Mouse (Mus musculus) megakaryocyte-erythroid progenitor cell, adult 5-6 weeks (primary cell): Measurements from ENCODE around the gene Fscn2. TPM values are rescaled to one million over a fixed set of nuclear protein-coding genes. Genes with fewer than 3 reads are reported as not detected.

Experiments
- ATAC-seq: replicated peaks from 2 replicates; pipeline ENCODE4 v1.8.0; 2016; ENCODE audit warnings: mild to moderate bottlenecking, inconsistent platforms; ENCODE audit not compliant: severe bottlenecking, poor library complexity, low FRiP score, low TSS enrichment
- total RNA-seq, 2 experiments: library from RNA; stranded (forward) in 1 of 2; stranded (reverse) in 1 of 2; fragments of 200-1000, 215-1000 nt in 1 of 2; fragments of >200 nt in 1 of 2; fragmentation: Nextera tagmentation in 1 of 2; gene quantifications; 2 replicates each; pipeline ENCODE4 v1.2.3; 2014 to 2017

Fscn2 gene
- total RNA-seq (2014; fragmentation: Nextera tagmentation) (not detected in 2 replicates), total RNA-seq (2017) (not detected in 2 replicates)

GRCm38 (mm10) chr11:120361295-120361694, at the start of gene Fscn2:
Gene Fscn2, plus strand, starts transcription at chr11:120361534.
- ATAC-seq = no peak

- no peak for ATAC-seq
Measured at GRCm38 (mm10) chr11:120311561-120311960, 49.8 kb upstream of the Fscn2 start.

- ATAC-seq = no peak
Measured at GRCm38 (mm10) chr11:120312069-120312468, 49.3 kb upstream of the Fscn2 start.

- ATAC-seq = no peak
Measured at GRCm38 (mm10) chr11:120313906-120314685, 47.2 kb upstream of the Fscn2 start.

- no peak for ATAC-seq
Measured at GRCm38 (mm10) chr11:120314721-120315415, 46.5 kb upstream of the Fscn2 start.

- ATAC-seq = 0 out of 2 replicates have a peak, but pooled peaks have one; percentile 16
Measured at GRCm38 (mm10) chr11:120315416-120315761, 45.9 kb upstream of the Fscn2 start.

GRCm38 (mm10) chr11:120315832-120316689, 45.3 kb upstream of the Fscn2 start:
- ATAC-seq = peak; percentile 95

- ATAC-seq = no peak
Measured at GRCm38 (mm10) chr11:120316690-120317254, 44.6 kb upstream of the Fscn2 start.

GRCm38 (mm10) chr11:120317456-120317855, 43.9 kb upstream of the Fscn2 start:
- no peak for ATAC-seq

GRCm38 (mm10) chr11:120319310-120319709, 42.0 kb upstream of the Fscn2 start:
- ATAC-seq = no peak

- ATAC-seq = no peak
Measured at GRCm38 (mm10) chr11:120320156-120320555, 41.2 kb upstream of the Fscn2 start.

- ATAC-seq = no peak
Measured at GRCm38 (mm10) chr11:120335431-120336021, 25.8 kb upstream of the Fscn2 start.

- ATAC-seq = no peak
Measured at GRCm38 (mm10) chr11:120337447-120337846, 23.9 kb upstream of the Fscn2 start.

GRCm38 (mm10) chr11:120338786-120339185, 22.5 kb upstream of the Fscn2 start:
- no peak for ATAC-seq

- ATAC-seq = peak; percentile 77
Measured at GRCm38 (mm10) chr11:120339978-120340513, 21.3 kb upstream of the Fscn2 start.

GRCm38 (mm10) chr11:120341661-120342060, 19.7 kb upstream of the Fscn2 start:
- ATAC-seq = no peak

- ATAC-seq = no peak
Measured at GRCm38 (mm10) chr11:120342656-120343160, 18.6 kb upstream of the Fscn2 start.

- peak; percentile 22; the same call in 1 of the 2 replicates for ATAC-seq
Measured at GRCm38 (mm10) chr11:120343519-120344309, 17.6 kb upstream of the Fscn2 start.
